Mouse (Mus musculus): ENCODE results near the gene Pls1. TPM values are rescaled to one million over a fixed set of nuclear protein-coding genes. Genes with fewer than 3 reads are reported as not detected.

Gene Pls1
- polyA plus RNA-seq, 1 experiment from 2014 or later: 10.7 TPM

DNA sequence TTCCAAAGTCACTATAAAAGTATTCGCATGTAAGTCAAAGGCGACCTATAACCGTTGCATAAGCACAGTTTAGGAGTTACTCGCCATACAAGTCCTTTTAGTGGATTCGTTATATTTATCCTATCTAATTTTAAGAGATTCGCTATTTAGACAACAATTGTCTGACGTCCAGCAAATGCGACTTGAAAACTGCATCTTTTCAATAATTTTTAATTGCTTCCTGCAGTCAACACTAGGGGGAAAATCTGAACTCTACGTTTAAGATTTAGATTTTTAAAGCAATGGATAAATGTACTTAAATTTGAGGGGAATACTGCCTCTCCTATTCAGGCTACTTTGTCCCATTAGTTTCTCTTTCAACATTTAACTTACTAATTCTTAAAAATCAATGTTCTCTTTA is 94.4 kb downstream of the Pls1 start:
- Histone ChIP-seq H3K4me2 (peak overlapping the region; percentile 98; the same call in 1 of the 2 replicates), H3K27me3 (replicated peaks) (peaks cover 44% of the 10 kb centered on the region), H3K4me1 (peaks cover 13% of the 10 kb centered on the region), H3K9ac (no peak overlapping the region), H3K4me3 (no peak overlapping the region), H3K36me3 (no peaks in the 10 kb centered on the region), H3K9me3 (replicated peaks) (no peaks in the 10 kb centered on the region), H3K27ac (no peak overlapping the region)
- no peak for ATAC-seq
- 35% methylated on average over 9 of the region's 9 CpGs for WGBS (ENCODE audit: insufficient replicate concordance)

GRCm38 (mm10) chr9:95750037-95750511 is 95.0 kb downstream of the Pls1 start, which contains the start of gene Trpc1:
Gene Trpc1, minus strand, starts transcription at chr9:95750375.
- Histone ChIP-seq H3K27me3 (replicated peaks) (peaks cover 44% of the 10 kb centered on the region), H3K9ac (peak within 1 kb of the TSS; percentile 74), H3K4me1 (peaks cover 13% of the 10 kb centered on the region), H3K9me3 (replicated peaks) (no peaks in the 10 kb centered on the region), H3K36me3 (no peaks in the 10 kb centered on the region), H3K4me2 (peak within 1 kb of the TSS; percentile 98), H3K4me3 (peak within 1 kb of the TSS; percentile 70), H3K27ac (0 out of 2 replicates have a peak within 1 kb of the TSS, but pooled peaks have one; percentile 30)
- WGBS (ENCODE audit: insufficient replicate concordance): 1% methylated on average over 30 of the region's 56 CpGs
- ATAC-seq: peak; percentile 99

GRCm38 (mm10) chr9:95749461-95749928 is 95.6 kb downstream of the Pls1 start:
- H3K27ac ChIP-seq: no peak overlapping the region
- H3K4me3 ChIP-seq: peak overlapping the region; percentile 70
- peak overlapping the region; percentile 98 for H3K4me2 ChIP-seq
- WGBS (ENCODE audit: insufficient replicate concordance): 5% methylated on average over 28 of the region's 34 CpGs
- H3K36me3 ChIP-seq: no peaks in the 10 kb centered on the region
- peak overlapping the region; percentile 74 for H3K9ac ChIP-seq
- H3K9me3 ChIP-seq (replicated peaks): no peaks in the 10 kb centered on the region
- peak; percentile 24; the same call in 1 of the 2 replicates for ATAC-seq
- peaks cover 44% of the 10 kb centered on the region for H3K27me3 ChIP-seq (replicated peaks)
- H3K4me1 ChIP-seq: peaks cover 13% of the 10 kb centered on the region

DNA sequence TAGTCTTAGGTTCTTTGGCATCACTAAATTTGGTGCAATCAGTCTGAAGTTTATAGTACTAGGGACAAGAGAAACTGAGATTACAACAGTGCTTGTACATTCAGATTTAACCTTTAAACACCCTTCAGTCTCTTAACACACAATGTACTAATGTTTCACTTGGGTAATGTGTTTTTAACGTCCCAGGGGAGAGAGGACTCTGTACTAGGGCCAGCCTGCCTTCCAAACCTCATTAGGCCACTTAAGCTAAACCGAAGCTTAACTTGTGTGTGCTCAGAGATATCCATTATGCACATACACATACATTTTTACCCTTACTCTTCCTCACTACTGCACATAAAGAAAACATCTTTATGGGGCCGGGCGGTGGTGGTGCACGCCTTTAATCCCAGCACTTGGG is 97.8 kb downstream of the Pls1 start:
- Histone ChIP-seq H3K4me1 (peaks cover 13% of the 10 kb centered on the region), H3K4me3 (no peak overlapping the region), H3K27me3 (replicated peaks) (peaks cover 40% of the 10 kb centered on the region), H3K27ac (no peak overlapping the region), H3K9ac (no peak overlapping the region), H3K4me2 (no peak overlapping the region), H3K9me3 (replicated peaks) (no peaks in the 10 kb centered on the region), H3K36me3 (no peaks in the 10 kb centered on the region)
- no peak for ATAC-seq
- WGBS (ENCODE audit: insufficient replicate concordance): 76% methylated on average over 5 of the region's 5 CpGs

- WGBS (ENCODE audit: insufficient replicate concordance): 51% methylated on average over 7 of the region's 7 CpGs
- no peak overlapping the region for H3K27ac ChIP-seq
- H3K4me3 ChIP-seq: no peak overlapping the region
- H3K9me3 ChIP-seq (replicated peaks): no peaks in the 10 kb centered on the region
- peaks cover 22% of the 10 kb centered on the region for H3K27me3 ChIP-seq (replicated peaks)
- ATAC-seq: no peak
- H3K9ac ChIP-seq: no peak overlapping the region
- no peak overlapping the region for H3K4me2 ChIP-seq
- no peaks in the 10 kb centered on the region for H3K36me3 ChIP-seq
- H3K4me1 ChIP-seq: peaks cover 8% of the 10 kb centered on the region
Measured at GRCm38 (mm10) chr9:95744845-95745613, 100.1 kb downstream of the Pls1 start.

DNA sequence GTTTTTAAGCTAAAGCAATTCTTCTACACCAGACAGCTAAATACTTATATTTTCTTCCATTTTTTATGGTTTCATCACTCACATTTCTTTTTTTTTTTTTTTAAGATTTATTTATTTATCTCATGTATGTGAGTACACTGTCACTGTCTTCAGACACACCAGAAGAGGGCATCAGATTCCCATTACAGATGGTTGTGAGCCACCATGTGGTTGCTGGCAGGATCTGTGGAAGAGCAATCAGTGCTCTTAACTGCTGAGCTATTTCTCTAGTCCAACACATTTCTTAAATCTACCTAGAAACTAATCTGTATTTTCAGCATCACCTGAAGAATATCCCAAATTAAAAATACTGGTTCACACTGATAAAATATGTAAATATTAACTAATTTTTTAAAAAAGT is 108.9 kb downstream of the Pls1 start:
- no peak overlapping the region for H3K4me3 ChIP-seq
- no peak overlapping the region for H3K4me2 ChIP-seq
- H3K9me3 ChIP-seq (replicated peaks): no peaks in the 10 kb centered on the region
- no peak overlapping the region for H3K27ac ChIP-seq
- no peak overlapping the region for H3K9ac ChIP-seq
- H3K36me3 ChIP-seq: peaks cover under 1% of the 10 kb centered on the region; the same call in 1 of the 2 replicates
- H3K27me3 ChIP-seq (replicated peaks): no peaks in the 10 kb centered on the region
- no peaks in the 10 kb centered on the region for H3K4me1 ChIP-seq
- no peak for ATAC-seq

DNA sequence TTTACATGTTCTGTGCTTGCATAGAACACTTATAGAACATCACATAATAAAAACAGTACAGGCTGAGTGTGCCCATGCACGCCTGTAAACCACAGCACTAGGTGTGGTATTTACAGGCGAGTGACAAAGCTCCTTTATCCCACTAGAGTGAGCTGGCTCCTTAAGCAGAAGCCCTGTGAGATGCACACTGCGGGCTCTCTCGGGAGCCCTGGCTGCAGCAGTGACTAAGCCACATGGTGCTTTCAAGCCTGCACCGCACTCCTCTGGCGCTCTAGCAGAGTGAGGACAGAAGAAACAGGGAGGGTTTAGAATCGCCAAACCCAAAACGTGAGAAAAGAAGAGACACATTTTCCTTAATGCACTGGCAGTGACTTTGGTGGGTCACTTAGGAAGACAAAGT is 132.5 kb downstream of the Pls1 start:
- H3K4me3 ChIP-seq: no peak overlapping the region
- 42% methylated on average over 8 of the region's 8 CpGs for WGBS (ENCODE audit: insufficient replicate concordance)

GRCm38 (mm10) chr9:95708943-95709342 is 136.2 kb downstream of the Pls1 start:
- Histone ChIP-seq H3K36me3 (no peaks in the 10 kb centered on the region), H3K27me3 (replicated peaks) (no peaks in the 10 kb centered on the region), H3K4me2 (no peak overlapping the region), H3K4me1 (no peaks in the 10 kb centered on the region), H3K4me3 (no peak overlapping the region), H3K9ac (no peak overlapping the region), H3K9me3 (replicated peaks) (no peaks in the 10 kb centered on the region), H3K27ac (no peak overlapping the region)
- no peak for ATAC-seq

More for the DNA sequence above, 132.5 kb downstream of the Pls1 start:
- Histone ChIP-seq H3K9ac (no peak overlapping the region), H3K4me1 (no peaks in the 10 kb centered on the region), H3K27me3 (replicated peaks) (no peaks in the 10 kb centered on the region), H3K36me3 (no peaks in the 10 kb centered on the region), H3K9me3 (replicated peaks) (no peaks in the 10 kb centered on the region), H3K27ac (no peak overlapping the region), H3K4me2 (no peak overlapping the region)
- ATAC-seq: no peak

- Histone ChIP-seq H3K9ac (no peak overlapping the region), H3K4me2 (no peak overlapping the region)
Measured at GRCm38 (mm10) chr9:95705371-95705770, 139.7 kb downstream of the Pls1 start.

DNA sequence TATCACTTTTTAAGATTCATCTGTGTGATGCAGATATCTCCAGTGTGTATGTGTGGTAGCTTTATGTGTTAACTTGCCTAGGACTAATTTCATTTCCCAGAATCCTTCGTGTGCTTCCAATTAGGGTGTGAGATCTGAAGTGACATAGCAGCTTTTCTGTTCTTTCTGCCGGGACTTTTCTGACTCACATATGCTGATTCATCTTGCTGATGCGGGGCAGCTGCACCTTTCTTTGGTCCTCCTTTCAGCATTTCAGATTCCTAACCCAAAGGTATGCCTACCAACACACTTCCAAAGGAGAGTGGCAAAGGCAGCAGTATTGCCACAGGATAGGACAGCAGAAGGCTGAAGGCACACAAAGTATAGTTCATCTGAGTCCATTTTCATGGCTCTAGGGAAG is 141.0 kb downstream of the Pls1 start:
- ATAC-seq: peak; percentile 40; the same call in 1 of the 2 replicates
- no peak overlapping the region for H3K4me3 ChIP-seq
- H3K9me3 ChIP-seq (replicated peaks): no peaks in the 10 kb centered on the region
- WGBS (ENCODE audit: insufficient replicate concordance): 51% methylated on average over 3 of the region's 3 CpGs
- no peaks in the 10 kb centered on the region for H3K27me3 ChIP-seq (replicated peaks)
- no peaks in the 10 kb centered on the region for H3K4me1 ChIP-seq
- no peak overlapping the region for H3K27ac ChIP-seq
- H3K36me3 ChIP-seq: no peaks in the 10 kb centered on the region
- H3K9ac ChIP-seq: no peak overlapping the region
- no peak overlapping the region for H3K4me2 ChIP-seq

More at GRCm38 (mm10) chr9:95705371-95705770, 139.7 kb downstream of the Pls1 start:
- Histone ChIP-seq H3K27me3 (replicated peaks) (no peaks in the 10 kb centered on the region), H3K4me3 (no peak overlapping the region), H3K9me3 (replicated peaks) (no peaks in the 10 kb centered on the region), H3K27ac (no peak overlapping the region), H3K4me1 (no peaks in the 10 kb centered on the region), H3K36me3 (no peaks in the 10 kb centered on the region)
- 80% methylated on average over 5 of the region's 5 CpGs for WGBS (ENCODE audit: insufficient replicate concordance)
- no peak for ATAC-seq
